Mouse (Mus musculus) hindbrain, embryonic 12.5 days (tissue): ENCODE results near the gene Rp9. TPM values are rescaled to one million over a fixed set of nuclear protein-coding genes. Genes with fewer than 3 reads are reported as not detected.

Experiments used
- ATAC-seq: fragments of 200-750 bp; cut with Nextera tagmentation; 2 replicates; pipeline ENCODE4 v1.8.0; 2017; ENCODE audit warnings: moderate TSS enrichment; ENCODE audit not compliant: low FRiP score
- H3K27ac ChIP-seq: fragments of 300-500 bp; sonication (generic); 2 replicates; pipeline ENCODE4 v1.5.1; 2016; ENCODE audit warnings: mild to moderate bottlenecking
- H3K27me3 ChIP-seq: fragments of 300-500 bp; sonication (generic); 2 replicates; pipeline ENCODE4 v1.6.1; 2016; ENCODE audit warnings: mild to moderate bottlenecking
- H3K36me3 ChIP-seq: fragments of 300-500 bp; sonication (generic); 2 replicates; pipeline ENCODE4 v1.6.1; 2016; ENCODE audit warnings: mild to moderate bottlenecking
- H3K4me1 ChIP-seq: fragments of 300-500 bp; sonication (generic); 2 replicates; pipeline ENCODE4 v1.6.1; 2016
- H3K4me2 ChIP-seq: fragments of 300-500 bp; sonication (generic); replicated peaks from 2 replicates; pipeline ENCODE4 v1.6.1; 2016; ENCODE audit warnings: mild to moderate bottlenecking
- H3K4me3 ChIP-seq: fragments of 300-500 bp; sonication (generic); 2 replicates; pipeline ENCODE4 v1.5.1; 2016; ENCODE audit warnings: mild to moderate bottlenecking
- H3K9ac ChIP-seq: fragments of 300-500 bp; sonication (generic); 2 replicates; pipeline ENCODE4 v1.6.1; 2016; ENCODE audit warnings: mild to moderate bottlenecking, moderate library complexity
- H3K9me3 ChIP-seq: fragments of 300-500 bp; sonication (generic); replicated peaks from 2 replicates; pipeline ENCODE4 v1.6.1; 2016; ENCODE audit warnings: mild to moderate bottlenecking
- WGBS: fragments of 180-500 bp; shearing (Covaris S2); methylation state at CpG from one replicate; pipeline ENCODE4 v1.1.7; 2016; 5-methylcytosine and 5-hydroxymethylcytosine counted together
- polyA plus RNA-seq: library from polyadenylated mRNA; unstranded; fragments of >200 nt; fragmentation: Nextera tagmentation; extraction: Ambion mirVana; gene quantifications from 2 replicates; pipeline ENCODE4 v1.2.1, GENCODE M21; 2016

Rp9 gene
- polyA plus RNA-seq, 1 experiment from 2014 or later = 63.8 TPM

DNA sequence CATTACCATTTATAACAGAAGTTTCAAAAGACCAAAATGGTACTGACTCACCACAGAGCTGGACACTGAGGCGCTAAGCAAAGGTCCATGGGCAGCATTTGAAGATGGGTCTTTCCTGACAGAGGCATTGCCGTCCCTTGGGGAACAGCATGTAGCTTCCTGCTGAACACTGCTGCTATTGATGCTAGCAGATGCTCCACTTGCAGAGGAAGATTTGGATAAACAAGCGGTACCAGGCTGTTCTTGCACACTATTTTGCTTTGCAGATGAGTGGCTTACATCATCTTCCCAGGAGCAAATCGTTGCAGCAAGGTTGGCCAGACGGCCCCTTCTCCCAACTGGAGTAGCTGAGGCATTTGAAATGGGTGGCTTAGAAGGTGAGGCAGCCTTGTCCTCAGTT, 93.5 kb downstream of the Rp9 start:
- no peak overlapping the region for H3K9ac ChIP-seq
- H3K4me3 ChIP-seq = no peak overlapping the region
- no peak for ATAC-seq
- H3K27ac ChIP-seq = no peak overlapping the region
- H3K4me2 ChIP-seq = no peak overlapping the region
- H3K4me1 ChIP-seq = no peaks in the 10 kb centered on the region
- no peaks in the 10 kb centered on the region for H3K27me3 ChIP-seq
- H3K9me3 ChIP-seq = no peaks in the 10 kb centered on the region
- H3K36me3 ChIP-seq = peaks cover 45% of the 10 kb centered on the region
- WGBS = 81% methylated on average over 5 of the region's 5 CpGs

DNA sequence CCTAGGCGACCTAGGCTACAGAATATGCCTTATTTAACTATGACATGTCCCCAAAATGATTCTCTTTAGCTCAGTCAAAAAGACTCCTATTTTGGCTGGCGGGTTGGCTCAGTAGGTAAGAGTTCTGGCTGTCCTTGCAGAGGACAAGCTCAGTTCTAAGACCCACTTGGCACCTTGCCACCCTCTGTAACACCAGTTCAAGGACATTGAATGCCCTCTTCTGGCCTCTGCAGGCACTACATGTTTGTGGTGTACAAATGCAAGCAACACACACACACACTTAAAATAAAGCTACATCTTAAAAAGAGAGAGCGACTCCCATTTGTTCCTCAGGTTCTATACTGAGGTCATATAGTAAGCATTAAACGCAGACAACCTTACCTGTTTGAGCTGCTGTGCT, 96.8 kb downstream of the Rp9 start:
- H3K4me2 ChIP-seq = no peak overlapping the region

DNA sequence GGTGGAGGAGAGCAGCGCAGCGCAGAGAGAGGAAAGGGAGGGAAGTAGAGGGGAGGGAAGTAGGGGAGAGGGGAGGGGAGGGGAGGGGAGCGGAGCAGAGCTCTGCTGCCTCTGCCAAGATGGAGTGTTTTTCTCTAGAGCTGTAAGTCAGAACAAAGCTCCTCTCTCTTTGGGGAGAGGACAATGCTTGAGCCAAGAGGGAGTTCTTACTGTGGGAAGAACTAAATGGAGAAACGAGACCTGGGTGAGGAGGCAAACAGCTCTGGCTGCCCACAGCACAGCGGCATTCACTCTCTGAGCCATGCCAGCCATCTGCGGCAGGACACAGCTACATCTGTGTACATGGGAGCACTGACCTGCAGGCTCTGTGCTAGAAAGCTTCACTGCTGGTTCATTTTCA, 101.5 kb downstream of the Rp9 start:
- H3K27ac ChIP-seq = no peak overlapping the region
- WGBS = 80% methylated on average over 6 of the region's 6 CpGs
- H3K4me1 ChIP-seq = no peaks in the 10 kb centered on the region
- ATAC-seq = no peak
- no peaks in the 10 kb centered on the region for H3K9me3 ChIP-seq
- H3K36me3 ChIP-seq = peaks cover 53% of the 10 kb centered on the region
- H3K4me3 ChIP-seq = no peak overlapping the region
- no peak overlapping the region for H3K4me2 ChIP-seq
- no peaks in the 10 kb centered on the region for H3K27me3 ChIP-seq
- no peak overlapping the region for H3K9ac ChIP-seq

More for the DNA sequence above, 96.8 kb downstream of the Rp9 start:
- Histone ChIP-seq H3K27ac (no peak overlapping the region), H3K4me1 (no peaks in the 10 kb centered on the region), H3K9me3 (no peaks in the 10 kb centered on the region), H3K27me3 (no peaks in the 10 kb centered on the region), H3K4me3 (no peak overlapping the region), H3K36me3 (peaks cover 50% of the 10 kb centered on the region), H3K9ac (no peak overlapping the region)
- ATAC-seq = no peak
- WGBS = 96% methylated on average over 4 of the region's 4 CpGs

DNA sequence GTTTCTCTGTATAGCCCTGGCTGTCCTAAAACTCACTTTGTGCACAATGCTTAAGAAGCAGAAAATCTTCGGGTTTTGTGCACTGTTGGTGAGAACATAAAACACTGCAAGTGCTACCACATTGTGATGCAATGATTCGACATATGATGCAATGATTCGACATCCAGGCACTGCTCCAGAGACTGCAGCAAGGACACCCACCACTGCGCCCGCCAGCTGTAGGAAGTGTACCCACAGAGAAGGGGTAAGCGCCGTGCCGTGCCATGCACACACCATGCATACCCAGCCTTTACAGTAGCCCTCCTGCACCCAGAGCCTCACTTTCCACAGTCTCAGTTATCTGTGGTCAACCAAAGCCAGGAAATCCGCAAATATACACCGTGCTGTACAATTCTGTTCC, 102.9 kb downstream of the Rp9 start:
- no peaks in the 10 kb centered on the region for H3K4me1 ChIP-seq
- no peak overlapping the region for H3K4me3 ChIP-seq
- H3K9ac ChIP-seq = no peak overlapping the region
- H3K9me3 ChIP-seq = no peaks in the 10 kb centered on the region
- H3K27me3 ChIP-seq = no peaks in the 10 kb centered on the region
- peaks cover 54% of the 10 kb centered on the region for H3K36me3 ChIP-seq
- no peak for ATAC-seq
- 93% methylated on average over 10 of the region's 10 CpGs for WGBS
- no peak overlapping the region for H3K27ac ChIP-seq
- no peak overlapping the region for H3K4me2 ChIP-seq

DNA sequence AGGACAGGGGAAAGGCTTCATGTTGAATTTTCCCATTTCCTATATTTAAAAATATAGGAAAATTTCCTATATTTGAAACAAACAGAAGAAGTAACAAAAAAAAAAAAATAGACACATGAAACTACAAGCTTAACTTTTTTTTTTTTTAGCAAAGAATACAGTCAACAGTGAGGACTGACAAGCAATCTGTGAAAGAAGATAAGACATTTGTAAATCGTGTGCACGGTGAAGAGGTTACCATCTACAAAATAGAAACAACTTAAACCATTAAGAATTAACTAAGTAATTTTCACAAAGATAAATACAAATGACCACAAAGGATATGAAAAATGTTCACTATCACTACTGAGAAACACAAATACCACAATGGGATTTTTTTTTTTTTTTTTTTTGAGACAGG, 103.3 kb downstream of the Rp9 start:
- H3K27me3 ChIP-seq = no peaks in the 10 kb centered on the region
- H3K36me3 ChIP-seq = peaks cover 53% of the 10 kb centered on the region
- no peak for ATAC-seq

More for the DNA sequence above, 103.3 kb downstream of the Rp9 start:
- H3K9ac ChIP-seq = no peak overlapping the region
- no peak overlapping the region for H3K27ac ChIP-seq
- H3K4me2 ChIP-seq = no peak overlapping the region
- no peak overlapping the region for H3K4me3 ChIP-seq
- 91% methylated on average over 2 of the region's 2 CpGs for WGBS
- no peaks in the 10 kb centered on the region for H3K4me1 ChIP-seq
- no peaks in the 10 kb centered on the region for H3K9me3 ChIP-seq

Other genes with a start within 250 kb of the Rp9 start
- gene Zfp809, start 244.0 kb downstream of the Rp9 start, polyA plus RNA-seq = 10.5 and 11.5 TPM in 2 replicates
- 6.5 and 6.9 TPM in 2 replicates for gene Zfp599, start 209.8 kb downstream of the Rp9 start, polyA plus RNA-seq
- 39.0 and 40.3 TPM in 2 replicates for gene Zfp810, start 162.1 kb downstream of the Rp9 start, polyA plus RNA-seq
- gene Anln, start 80.6 kb downstream of the Rp9 start, polyA plus RNA-seq = 28.0 and 28.6 TPM in 2 replicates
- gene 9530077C05Rik, start 58.2 kb downstream of the Rp9 start, polyA plus RNA-seq = 5.7 and 7.5 TPM in 2 replicates
- not detected in 2 replicates for gene Gm17545, start 15.5 kb downstream of the Rp9 start, polyA plus RNA-seq
- 19.5 and 21.5 TPM in 2 replicates for gene Bbs9, start 6.0 kb upstream of the Rp9 start, polyA plus RNA-seq